Mouse (Mus musculus) heart, postnatal 14 days (tissue): Measurements from ENCODE around the gene Phf20. TPM values are rescaled to one million over a fixed set of nuclear protein-coding genes. Genes with fewer than 3 reads are reported as not detected.

Experiments used
- DNase-seq, 2 experiments: peaks; one replicate each; pipeline ENCODE4 v3.0.0; 2021 to 2022
- intact Hi-C: fragments of 180-260 bp; cut with DNase I; formaldehyde crosslinking; loops from one replicate; pipeline ENCODE4 v1.15.1; 2025
- total RNA-seq, 2 experiments: library from RNA; stranded (reverse); gene quantifications; 2 replicates each; pipeline ENCODE4 v1.2.3; 2021

Phf20 gene
- total RNA-seq, 2 experiments from 2014 or later = 19.5 to 20.3 TPM

DNA sequence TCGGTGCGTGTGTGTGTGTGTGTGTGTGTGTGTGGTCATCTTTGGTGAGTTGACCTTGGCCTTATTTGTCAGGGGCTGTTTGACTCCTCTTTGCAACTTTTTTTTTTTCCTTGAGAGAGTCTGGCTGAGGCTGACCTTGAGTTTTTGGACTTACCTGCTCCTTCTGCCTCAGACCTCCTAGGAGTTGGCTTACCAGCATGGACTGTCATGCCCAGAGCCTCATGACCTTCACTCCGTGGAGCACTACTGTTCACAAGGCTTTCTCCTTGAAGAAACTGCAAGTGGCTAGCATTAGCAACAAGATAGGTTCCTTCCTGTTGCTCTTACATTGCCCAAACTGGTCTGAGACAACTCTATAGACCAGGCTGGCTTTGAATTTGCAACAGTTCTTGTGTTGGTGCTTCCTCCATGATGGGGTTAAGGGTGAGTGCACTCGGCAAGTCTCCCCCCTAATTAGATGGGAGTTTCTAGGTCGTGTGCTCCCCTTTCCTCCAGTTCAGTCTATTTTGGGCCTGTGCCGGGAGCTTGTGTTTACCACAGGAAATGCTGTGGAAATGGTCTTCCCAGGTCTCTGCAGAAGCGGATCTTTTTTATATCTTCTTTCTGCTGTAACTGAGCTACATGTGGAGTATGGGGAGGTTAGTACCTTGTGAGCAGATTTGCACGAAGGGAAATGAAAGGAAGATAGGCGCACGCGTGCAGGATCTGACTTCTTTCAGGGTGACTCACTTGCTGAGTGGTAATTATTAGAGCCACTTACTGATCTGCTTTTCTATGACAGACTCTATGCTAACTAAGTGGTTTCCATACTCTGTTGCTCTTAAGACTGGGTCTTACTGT, 61.9 kb downstream of the Phf20 start:
- peak in 1 of 2 experiments; percentile 36 for DNase-seq
- intact Hi-C loops = loop anchor here (5.0 kb wide), 1 partner anchor 56 kb away; no protein-coding TSS in a partner anchor

DNA sequence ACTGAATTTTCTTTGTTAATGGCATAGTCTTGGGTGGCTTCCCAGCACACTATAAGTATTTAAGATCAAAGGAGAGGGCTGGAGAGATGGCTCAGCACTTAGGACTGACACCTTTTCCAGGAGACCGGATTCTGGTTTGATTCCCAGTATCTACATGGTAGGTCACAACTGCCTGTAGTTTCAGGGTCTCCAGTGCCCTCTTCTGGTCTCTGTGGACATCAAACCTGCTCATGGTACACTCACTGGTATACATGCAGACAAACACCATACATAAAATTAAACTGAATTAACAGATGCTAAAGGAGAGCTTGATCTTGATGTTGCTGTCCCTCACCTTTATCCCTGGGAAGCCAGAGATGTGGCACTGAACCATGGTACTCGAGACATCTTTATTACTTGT, 64.7 kb downstream of the Phf20 start:
- intact Hi-C loops = no loop called here
- DNase-seq = no peak

DNA sequence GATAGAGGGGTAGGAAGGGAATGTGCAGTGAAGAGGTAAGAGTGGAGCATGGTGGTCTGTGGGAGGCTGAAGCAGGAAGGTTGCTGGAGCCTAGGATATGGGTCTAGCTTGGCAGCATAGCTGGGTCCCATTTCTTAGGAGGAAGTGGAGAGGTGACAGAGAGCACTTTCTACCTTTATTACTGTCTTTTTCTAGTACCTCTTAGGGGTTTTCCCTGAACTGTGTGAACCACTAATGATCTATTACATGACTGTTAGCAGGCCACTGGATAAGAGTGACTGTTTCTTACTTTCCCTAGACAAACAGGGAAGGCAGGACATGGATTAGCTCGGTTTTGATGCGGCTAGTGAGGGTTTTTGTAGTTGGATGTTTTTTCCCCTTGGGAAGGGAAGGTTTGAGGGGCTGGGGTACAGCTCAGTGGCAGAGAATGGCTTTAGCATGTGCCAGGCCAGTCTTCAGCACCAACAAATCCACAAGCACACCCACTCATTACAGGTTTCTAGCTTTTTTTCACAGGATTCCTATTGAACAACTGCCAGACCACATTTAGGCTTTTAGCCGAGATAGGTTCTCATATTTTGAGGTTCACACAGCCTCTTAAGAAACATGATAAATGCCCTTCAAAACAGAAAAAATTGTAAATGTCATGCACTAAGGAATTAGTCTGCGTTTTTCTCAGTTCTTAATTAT, 67.1 kb downstream of the Phf20 start:
- no peak for DNase-seq
- intact Hi-C loops = no loop called here

GRCm38 (mm10) chr2:156267636-156268035, 71.4 kb downstream of the Phf20 start:
- no peak for DNase-seq
- intact Hi-C loops = no loop called here

GRCm38 (mm10) chr2:156272553-156272952, 76.3 kb downstream of the Phf20 start:
- intact Hi-C loops = no loop called here
- no peak for DNase-seq

DNA sequence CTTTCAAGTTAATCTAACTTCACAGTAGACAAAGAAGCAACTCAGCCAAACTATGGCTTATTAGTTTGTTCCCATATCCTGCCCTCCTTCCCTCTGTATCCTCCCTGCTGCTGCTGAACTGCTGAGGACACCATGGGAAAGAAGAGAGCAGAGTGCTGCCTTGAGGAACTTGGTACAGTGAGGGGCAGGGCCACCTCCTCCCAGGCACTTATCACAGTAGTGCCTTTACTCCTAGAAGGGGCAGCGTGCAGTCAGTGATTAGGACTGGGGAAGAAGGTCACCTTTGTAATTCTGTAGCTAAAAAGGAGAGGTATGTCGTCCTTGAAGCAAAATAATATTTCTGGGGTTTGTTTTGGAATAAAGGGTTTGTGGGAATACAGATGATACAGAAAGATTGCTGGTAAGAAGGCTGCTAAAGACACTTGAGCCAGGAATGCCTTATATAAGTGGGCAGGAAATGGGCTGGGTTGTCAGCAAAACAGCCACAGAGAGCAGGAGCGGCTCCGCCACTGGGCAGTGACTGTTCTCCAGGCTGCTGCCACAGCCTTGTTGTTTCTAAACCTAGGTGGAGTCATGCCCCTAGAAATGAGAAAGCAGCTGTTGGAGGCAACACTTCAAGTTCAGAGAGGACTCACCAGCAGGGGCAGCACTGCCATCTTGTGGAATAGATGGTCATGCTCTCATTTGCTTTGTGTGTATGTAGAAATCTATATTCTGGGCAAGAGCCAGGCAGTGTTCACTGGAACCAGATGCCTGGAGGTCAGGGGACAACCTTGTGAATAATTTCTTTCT, 82.2 kb downstream of the Phf20 start:
- intact Hi-C loops = loop anchor here (5.0 kb wide), 3 partner anchors 96 to 316 kb away; partner anchors contain the start of gene Rbm39
- peak; percentile 81 to 85 for DNase-seq

DNA sequence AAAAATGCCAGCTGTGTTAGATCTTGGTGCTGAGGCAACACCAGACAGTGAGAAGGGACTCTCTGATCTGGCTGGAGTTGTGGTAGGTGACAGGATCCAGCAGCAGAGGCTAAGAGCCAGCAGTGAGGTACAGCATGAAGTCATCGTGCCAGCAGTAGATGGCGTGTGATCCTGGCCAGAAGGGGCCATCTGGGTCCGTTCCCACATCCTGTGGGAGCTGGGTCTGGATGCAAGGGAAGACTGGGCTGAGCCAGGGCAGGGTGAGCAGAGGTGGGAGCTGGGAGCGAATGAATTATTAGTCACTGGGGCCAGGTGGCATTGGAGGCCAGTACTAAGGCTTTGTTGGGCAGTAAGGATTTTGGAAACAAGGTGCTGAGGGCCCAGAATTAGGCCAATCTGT, 85.0 kb downstream of the Phf20 start:
- intact Hi-C loops = loop anchor here (5.0 kb wide), 1 partner anchor 149 kb away; no protein-coding TSS in a partner anchor

DNA sequence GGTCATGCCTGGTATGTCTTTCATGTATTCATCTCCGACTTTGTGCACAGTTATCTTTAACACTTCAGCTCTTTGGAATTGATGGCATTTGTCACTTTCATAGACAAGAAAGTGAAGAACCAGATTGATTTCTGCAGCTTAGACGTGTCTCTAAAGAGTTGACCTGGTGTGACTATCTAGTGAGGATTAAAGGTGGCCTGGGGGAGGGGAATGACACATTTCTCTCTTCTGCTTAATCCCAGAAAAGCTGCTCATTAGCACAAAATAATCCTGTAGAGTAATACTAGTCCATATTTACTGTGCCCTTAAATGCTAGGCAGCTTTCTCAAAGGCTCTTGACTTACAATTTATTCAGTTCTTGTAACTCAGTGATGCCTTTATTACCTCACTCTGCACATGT, 88.9 kb downstream of the Phf20 start:
- intact Hi-C loops = no loop called here
- no peak for DNase-seq

More for the DNA sequence above, 85.0 kb downstream of the Phf20 start:
- DNase-seq = no peak

- no peak for DNase-seq
- intact Hi-C loops = no loop called here
These were observed 90.5 kb downstream of the Phf20 start for GRCm38 (mm10) chr2:156286733-156287132.

- intact Hi-C loops = no loop called here
- DNase-seq = no peak
These were observed 92.0 kb downstream of the Phf20 start for GRCm38 (mm10) chr2:156288222-156288621.

DNA sequence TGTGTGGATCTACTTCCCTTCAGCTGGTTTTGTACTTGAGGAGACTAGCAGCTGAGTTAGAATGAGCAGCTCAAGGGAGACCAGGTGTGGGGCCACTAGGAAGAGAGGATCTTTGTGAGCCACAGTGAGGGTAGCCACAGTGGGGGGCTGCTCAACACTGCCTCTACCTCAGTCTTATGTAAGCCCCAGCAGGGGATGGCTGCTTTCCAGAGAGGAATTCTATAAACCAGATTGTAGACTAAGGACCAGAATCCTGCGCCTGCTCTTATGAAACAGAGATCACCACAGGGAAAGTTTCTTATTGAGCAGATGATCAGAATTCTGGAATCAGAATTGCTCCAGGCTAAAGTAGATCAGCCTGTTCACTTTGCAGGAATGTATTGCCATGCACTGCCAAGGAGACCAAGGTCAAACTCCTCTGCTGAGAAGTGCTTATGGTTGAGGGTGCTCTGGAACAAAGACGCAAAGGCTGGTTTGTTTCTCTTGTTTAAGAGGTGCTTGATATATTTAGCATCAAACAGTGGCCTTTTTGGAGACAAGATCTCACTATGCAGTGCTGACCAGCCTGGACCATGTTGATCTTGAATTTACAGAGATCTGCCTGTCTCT, 93.4 kb downstream of the Phf20 start:
- DNase-seq = no peak
- intact Hi-C loops = no loop called here

- intact Hi-C loops = no loop called here
- DNase-seq = no peak
These were observed 95.7 kb downstream of the Phf20 start for GRCm38 (mm10) chr2:156291998-156292397.

DNA sequence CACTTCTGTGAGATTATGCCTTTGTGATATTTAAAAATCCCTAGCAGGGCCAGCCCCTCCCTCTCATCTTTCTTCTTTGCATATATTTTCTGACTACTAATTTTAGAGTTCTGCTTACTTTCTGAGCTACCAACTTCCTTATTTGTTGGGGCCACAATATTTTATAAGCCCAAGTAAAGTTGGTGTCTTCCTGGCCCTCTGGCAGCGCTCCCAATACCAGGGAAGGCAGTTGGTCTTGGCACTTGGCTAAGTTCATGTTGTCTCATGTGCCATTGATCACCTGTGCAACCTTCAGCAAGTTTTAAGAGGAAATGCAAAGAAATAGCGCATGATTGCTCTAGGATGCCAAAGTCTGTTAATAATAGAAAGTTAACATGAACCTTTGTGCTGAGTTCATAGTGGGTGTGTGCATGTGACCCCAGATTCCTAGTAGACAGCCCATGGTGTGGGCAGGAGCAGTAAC, 99.4 kb downstream of the Phf20 start:
- DNase-seq = no peak
- intact Hi-C loops = no loop called here

DNA sequence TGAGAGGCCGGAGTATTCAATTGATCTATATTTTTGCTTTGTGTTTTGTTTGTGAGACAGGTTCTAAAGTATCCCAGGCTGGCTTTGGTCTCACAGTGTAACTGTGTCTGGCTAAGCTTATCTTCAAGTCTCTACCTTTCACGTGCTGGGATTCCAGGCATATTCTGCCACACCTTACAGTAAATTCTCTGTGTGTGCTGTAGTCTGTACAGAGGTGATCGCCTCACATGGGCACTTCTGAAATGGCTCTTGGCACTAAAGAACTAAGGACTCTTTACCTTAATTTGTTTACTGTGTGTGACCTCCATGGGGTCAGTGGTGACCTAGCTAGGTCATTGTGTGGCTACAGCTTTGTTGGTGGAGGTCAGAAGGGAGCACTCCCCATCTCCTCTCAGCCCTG, 99.9 kb downstream of the Phf20 start:
- intact Hi-C loops = no loop called here
- DNase-seq = no peak

GRCm38 (mm10) chr2:156297653-156298052, 101.4 kb downstream of the Phf20 start:
- intact Hi-C loops = no loop called here
- DNase-seq = peak; percentile 59 to 68

GRCm38 (mm10) chr2:156298458-156298857, 102.2 kb downstream of the Phf20 start:
- DNase-seq = no peak
- intact Hi-C loops = no loop called here

DNA sequence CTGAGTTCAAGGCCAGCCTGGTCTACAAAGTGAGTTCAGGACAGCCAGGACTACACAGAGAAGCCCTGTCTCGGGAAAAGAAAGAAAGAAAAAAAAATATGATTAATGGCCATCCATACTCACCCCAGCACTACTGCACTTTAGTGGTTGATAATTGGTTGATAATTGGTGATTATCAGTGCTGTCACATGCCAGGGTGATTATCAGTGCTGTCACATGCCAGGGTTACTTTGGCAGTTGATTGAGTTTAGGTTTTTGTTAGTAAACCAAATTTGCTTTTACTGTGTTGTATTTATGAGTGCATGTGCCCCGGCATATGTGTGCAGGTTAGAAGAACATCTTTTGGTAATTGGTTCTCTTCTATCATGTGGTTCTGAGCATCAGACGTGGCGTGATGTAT, 105.8 kb downstream of the Phf20 start:
- DNase-seq = no peak
- intact Hi-C loops = loop anchor here (10.0 kb wide), 1 partner anchor 403 kb away; no protein-coding TSS in a partner anchor

DNA sequence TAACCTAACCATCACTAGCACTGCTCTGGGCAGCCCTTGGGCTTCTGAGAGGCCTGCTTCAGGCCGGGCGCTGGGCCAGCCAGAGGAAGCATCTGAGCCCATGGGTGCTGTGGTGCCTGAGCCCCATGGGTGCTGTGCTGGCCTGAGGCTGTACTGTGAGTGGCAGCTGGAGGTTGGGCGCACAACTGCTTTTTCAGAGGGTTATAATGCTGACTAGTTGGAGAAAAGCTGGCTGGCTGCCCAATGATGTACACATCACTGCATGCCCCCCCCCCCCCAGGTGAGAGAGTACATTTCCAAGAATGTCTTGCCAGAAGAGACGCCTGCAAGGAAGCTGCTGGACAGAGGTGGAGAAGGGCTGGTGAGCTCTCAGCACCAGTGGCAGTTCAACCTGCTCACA, 108.1 kb downstream of the Phf20 start:
- no peak for DNase-seq
- intact Hi-C loops = loop anchor here (10.0 kb wide), 1 partner anchor 400 kb away; no protein-coding TSS in a partner anchor

- intact Hi-C loops = loop anchor here (10.0 kb wide), 1 partner anchor 399 kb away; no protein-coding TSS in a partner anchor
- DNase-seq = no peak
These were observed 109.6 kb downstream of the Phf20 start for GRCm38 (mm10) chr2:156305818-156306217.

DNA sequence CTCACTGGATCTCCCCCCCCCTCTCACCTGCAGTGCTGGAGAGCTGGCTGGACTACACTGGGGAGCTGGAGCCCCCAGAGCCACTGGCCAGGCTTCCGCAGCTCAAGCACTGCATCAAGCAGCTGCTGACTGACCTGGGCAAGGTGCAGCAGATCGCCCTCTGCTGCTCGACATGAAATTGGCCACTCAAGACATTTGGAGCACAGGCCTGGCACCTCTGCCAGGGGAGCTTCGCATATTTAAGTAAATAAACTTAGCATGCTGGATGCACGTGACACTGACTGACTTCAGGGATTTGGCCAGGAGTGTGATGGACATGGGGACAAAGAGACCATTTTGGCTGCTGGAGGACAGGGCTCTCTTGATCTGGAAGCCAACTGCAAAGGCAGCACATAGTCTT, 111.0 kb downstream of the Phf20 start:
- peak; percentile 13 to 26 for DNase-seq
- intact Hi-C loops = loop anchor here (10.0 kb wide), 1 partner anchor 398 kb away; no protein-coding TSS in a partner anchor
